Mouse (Mus musculus): ENCODE measurements at regions not wholly inside any gene's neighbourhood (a gene's known extent, or its start where the extent isn't known, plus 50 kb on each side); places are given as distances from the start of the nearest gene placed in this dataset.

DNA sequence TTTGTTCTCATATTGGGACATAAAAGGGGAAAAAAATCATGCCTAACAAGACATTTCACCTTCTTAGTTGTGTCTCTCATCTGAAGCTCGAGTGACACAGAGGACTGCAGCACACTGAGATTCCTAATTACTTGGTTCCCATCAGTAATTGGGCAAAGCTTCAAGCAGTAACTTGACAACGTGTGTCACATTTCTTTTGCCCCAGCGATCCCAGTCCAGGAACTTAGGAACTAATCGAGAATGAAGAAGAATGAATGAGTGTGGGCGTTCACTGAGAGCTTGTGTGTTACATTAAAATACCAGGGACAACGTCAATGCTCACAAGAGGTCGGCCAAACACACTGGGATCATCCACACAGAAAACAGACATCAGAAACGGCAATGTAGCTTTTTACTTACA lies 131.9 kb upstream of the Klf7 start:
- H3K27me3 ChIP-seq (ENCODE audit: control insufficient read depth, insufficient read depth, low read length): no peaks in the 10 kb centered on the region
- H3K4me2 ChIP-seq (replicated peaks; ENCODE audit: low read depth, low read length): no peak overlapping the region
- H3K27ac ChIP-seq (ENCODE audit: low read depth, low read length): no peak overlapping the region
- H3K4me1 ChIP-seq (ENCODE audit: control insufficient read depth, insufficient read depth, low read length): no peaks in the 10 kb centered on the region
- WGBS: 71% methylated on average over 8 of the region's 8 CpGs
- H3K9ac ChIP-seq (ENCODE audit: low read depth, low read length): no peak overlapping the region
- no peaks in the 10 kb centered on the region for H3K36me3 ChIP-seq (ENCODE audit: control insufficient read depth, insufficient read depth, low read length)
- H3K4me3 ChIP-seq (ENCODE audit: low read length): no peak overlapping the region
- no peaks in the 10 kb centered on the region for H3K9me3 ChIP-seq (ENCODE audit: control insufficient read depth, low read length)
- no peak for ATAC-seq (ENCODE audit: low FRiP score, low TSS enrichment)

- Histone ChIP-seq H3K36me3 (ENCODE audit: control insufficient read depth, insufficient read depth, low read length) (no peaks in the 10 kb centered on the region), H3K9me3 (ENCODE audit: control insufficient read depth, low read length) (no peaks in the 10 kb centered on the region), H3K4me2 (replicated peaks; ENCODE audit: low read depth, low read length) (no peak overlapping the region), H3K27me3 (ENCODE audit: control insufficient read depth, insufficient read depth, low read length) (no peaks in the 10 kb centered on the region), H3K27ac (ENCODE audit: low read depth, low read length) (no peak overlapping the region), H3K9ac (ENCODE audit: low read depth, low read length) (no peak overlapping the region), H3K4me3 (ENCODE audit: low read length) (no peak overlapping the region), H3K4me1 (ENCODE audit: control insufficient read depth, insufficient read depth, low read length) (no peaks in the 10 kb centered on the region)
- 47% methylated on average over 2 of the region's 2 CpGs for WGBS
- ATAC-seq (ENCODE audit: low FRiP score, low TSS enrichment): no peak
Measured at GRCm38 (mm10) chr1:64242401-64242800, 120.3 kb upstream of the Klf7 start.

DNA sequence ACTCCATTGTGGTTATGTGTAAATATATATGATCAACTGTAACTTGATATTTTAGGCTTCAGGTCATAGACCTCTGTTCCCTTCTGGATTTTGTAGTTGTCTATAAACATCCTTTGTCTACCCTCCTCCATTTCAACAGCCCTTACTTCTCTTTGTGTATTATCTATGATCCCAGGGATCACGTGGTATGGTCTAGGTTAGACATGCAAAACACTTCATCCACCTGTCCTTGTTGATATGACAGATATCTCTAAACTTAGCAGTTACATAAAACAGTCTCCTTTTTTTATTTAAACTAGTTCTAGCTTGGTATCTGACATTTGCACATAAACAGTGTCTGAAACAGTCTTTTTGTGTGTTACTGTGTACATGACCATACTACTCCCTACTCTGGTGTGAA lies 107.6 kb upstream of the Klf7 start:
- H3K9me3 ChIP-seq (ENCODE audit: control insufficient read depth, low read length): no peaks in the 10 kb centered on the region
- H3K4me1 ChIP-seq (ENCODE audit: control insufficient read depth, insufficient read depth, low read length): no peaks in the 10 kb centered on the region
- H3K4me2 ChIP-seq (replicated peaks; ENCODE audit: low read depth, low read length): no peak overlapping the region
- no peak for ATAC-seq (ENCODE audit: low FRiP score, low TSS enrichment)
- H3K36me3 ChIP-seq (ENCODE audit: control insufficient read depth, insufficient read depth, low read length): no peaks in the 10 kb centered on the region
- H3K27me3 ChIP-seq (ENCODE audit: control insufficient read depth, insufficient read depth, low read length): no peaks in the 10 kb centered on the region
- no peak overlapping the region for H3K4me3 ChIP-seq (ENCODE audit: low read length)
- no peak overlapping the region for H3K27ac ChIP-seq (ENCODE audit: low read depth, low read length)
- WGBS: 88% methylated on average over 1 of the region's 1 CpGs
- no peak overlapping the region for H3K9ac ChIP-seq (ENCODE audit: low read depth, low read length)

- no peak overlapping the region for H3K27ac ChIP-seq (ENCODE audit: low read depth, low read length)
- H3K36me3 ChIP-seq (ENCODE audit: control insufficient read depth, insufficient read depth, low read length): no peaks in the 10 kb centered on the region
- H3K4me3 ChIP-seq (ENCODE audit: low read length): no peak overlapping the region
- 0 out of 2 replicates have a peak, but pooled peaks cover 8% of the 10 kb centered on the region for H3K4me1 ChIP-seq (ENCODE audit: control insufficient read depth, insufficient read depth, low read length)
- ATAC-seq (ENCODE audit: low FRiP score, low TSS enrichment): peak; percentile 57; the same call in 1 of the 2 replicates
- H3K9me3 ChIP-seq (ENCODE audit: control insufficient read depth, low read length): no peaks in the 10 kb centered on the region
- 39% methylated on average over 16 of the region's 16 CpGs for WGBS
- no peak overlapping the region for H3K4me2 ChIP-seq (replicated peaks; ENCODE audit: low read depth, low read length)
- no peak overlapping the region for H3K9ac ChIP-seq (ENCODE audit: low read depth, low read length)
- H3K27me3 ChIP-seq (ENCODE audit: control insufficient read depth, insufficient read depth, low read length): no peaks in the 10 kb centered on the region
Measured at GRCm38 (mm10) chr1:64226001-64226918, 104.2 kb upstream of the Klf7 start.

DNA sequence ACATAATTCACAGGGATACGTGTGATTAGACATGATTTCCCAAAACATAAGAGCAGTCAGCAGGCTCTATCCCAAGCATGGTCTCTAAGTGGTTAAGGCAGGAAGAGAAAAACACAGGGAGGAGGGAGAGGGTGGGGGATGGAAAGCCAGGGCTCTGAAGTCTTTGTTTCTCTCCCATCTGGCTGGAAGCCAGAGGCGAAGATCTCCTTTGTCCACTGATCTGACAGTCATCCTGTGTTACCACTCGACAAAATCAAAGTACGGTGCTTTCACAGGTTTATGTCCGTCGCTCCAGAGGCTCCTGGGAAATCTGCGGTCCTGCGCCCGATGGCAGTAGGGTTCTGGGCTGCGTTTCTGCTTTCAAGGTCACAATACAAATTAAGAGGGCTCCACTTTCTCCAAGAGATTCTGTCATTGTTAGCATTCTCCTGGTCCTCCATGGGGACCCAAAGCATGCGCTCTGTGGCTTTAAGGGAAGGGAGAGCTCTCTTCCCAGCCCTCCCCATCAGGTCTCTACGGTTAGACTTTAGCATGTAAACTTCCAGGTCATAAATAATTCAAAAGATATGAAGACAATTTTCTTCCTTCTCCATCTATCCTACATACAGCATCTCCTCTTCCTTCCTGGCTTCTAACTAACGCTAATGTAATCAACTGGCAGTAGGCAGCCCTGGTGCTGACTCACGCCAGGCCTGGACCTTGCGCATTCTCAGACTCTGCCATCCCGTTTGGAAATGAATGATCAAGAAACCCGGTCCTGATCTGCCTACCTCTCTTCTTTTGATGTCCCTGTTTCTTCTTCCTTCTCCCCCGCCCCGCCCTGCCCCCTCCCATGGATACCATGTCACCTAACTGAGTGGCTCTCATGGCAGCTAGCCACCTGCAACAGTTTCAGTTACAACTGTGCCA lies 102.0 kb upstream of the Klf7 start:
- no peak overlapping the region for H3K27ac ChIP-seq (ENCODE audit: low read depth, low read length)
- WGBS: 79% methylated on average over 19 of the region's 19 CpGs
- ATAC-seq (ENCODE audit: low FRiP score, low TSS enrichment): no peak
- no peaks in the 10 kb centered on the region for H3K27me3 ChIP-seq (ENCODE audit: control insufficient read depth, insufficient read depth, low read length)
- H3K9ac ChIP-seq (ENCODE audit: low read depth, low read length): no peak overlapping the region
- H3K4me1 ChIP-seq (ENCODE audit: control insufficient read depth, insufficient read depth, low read length): 0 out of 2 replicates have a peak, but pooled peaks cover 8% of the 10 kb centered on the region
- no peaks in the 10 kb centered on the region for H3K9me3 ChIP-seq (ENCODE audit: control insufficient read depth, low read length)
- no peak overlapping the region for H3K4me3 ChIP-seq (ENCODE audit: low read length)
- H3K36me3 ChIP-seq (ENCODE audit: control insufficient read depth, insufficient read depth, low read length): no peaks in the 10 kb centered on the region
- no peak overlapping the region for H3K4me2 ChIP-seq (replicated peaks; ENCODE audit: low read depth, low read length)

- Histone ChIP-seq H3K27ac (ENCODE audit: low read depth, low read length) (no peak overlapping the region), H3K4me1 (ENCODE audit: control insufficient read depth, insufficient read depth, low read length) (0 out of 2 replicates have a peak, but pooled peaks cover 8% of the 10 kb centered on the region), H3K4me2 (replicated peaks; ENCODE audit: low read depth, low read length) (no peak overlapping the region), H3K4me3 (ENCODE audit: low read length) (no peak overlapping the region), H3K9me3 (ENCODE audit: control insufficient read depth, low read length) (no peaks in the 10 kb centered on the region), H3K36me3 (ENCODE audit: control insufficient read depth, insufficient read depth, low read length) (no peaks in the 10 kb centered on the region), H3K9ac (ENCODE audit: low read depth, low read length) (no peak overlapping the region), H3K27me3 (ENCODE audit: control insufficient read depth, insufficient read depth, low read length) (no peaks in the 10 kb centered on the region)
- 58% methylated on average over 2 of the region's 2 CpGs for WGBS
- no peak for ATAC-seq (ENCODE audit: low FRiP score, low TSS enrichment)
Measured at GRCm38 (mm10) chr1:64222475-64222874, 100.4 kb upstream of the Klf7 start.

GRCm38 (mm10) chr1:64220486-64220885 lies 98.4 kb upstream of the Klf7 start:
- H3K9ac ChIP-seq (ENCODE audit: low read depth, low read length): no peak overlapping the region
- no peak overlapping the region for H3K4me2 ChIP-seq (replicated peaks; ENCODE audit: low read depth, low read length)
- no peaks in the 10 kb centered on the region for H3K27me3 ChIP-seq (ENCODE audit: control insufficient read depth, insufficient read depth, low read length)
- WGBS: 95% methylated on average over 1 of the region's 1 CpGs
- no peak overlapping the region for H3K4me3 ChIP-seq (ENCODE audit: low read length)
- no peak for ATAC-seq (ENCODE audit: low FRiP score, low TSS enrichment)
- 0 out of 2 replicates have a peak, but pooled peaks cover 8% of the 10 kb centered on the region for H3K4me1 ChIP-seq (ENCODE audit: control insufficient read depth, insufficient read depth, low read length)
- no peak overlapping the region for H3K27ac ChIP-seq (ENCODE audit: low read depth, low read length)
- H3K9me3 ChIP-seq (ENCODE audit: control insufficient read depth, low read length): no peaks in the 10 kb centered on the region
- no peaks in the 10 kb centered on the region for H3K36me3 ChIP-seq (ENCODE audit: control insufficient read depth, insufficient read depth, low read length)

- Histone ChIP-seq H3K27me3 (ENCODE audit: control insufficient read depth, insufficient read depth, low read length) (no peaks in the 10 kb centered on the region), H3K4me3 (ENCODE audit: low read length) (no peak overlapping the region), H3K4me1 (ENCODE audit: control insufficient read depth, insufficient read depth, low read length) (0 out of 2 replicates have a peak, but pooled peaks cover 8% of the 10 kb centered on the region), H3K36me3 (ENCODE audit: control insufficient read depth, insufficient read depth, low read length) (no peaks in the 10 kb centered on the region), H3K4me2 (replicated peaks; ENCODE audit: low read depth, low read length) (no peak overlapping the region), H3K9me3 (ENCODE audit: control insufficient read depth, low read length) (no peaks in the 10 kb centered on the region), H3K27ac (ENCODE audit: low read depth, low read length) (no peak overlapping the region), H3K9ac (ENCODE audit: low read depth, low read length) (no peak overlapping the region)
- no peak for ATAC-seq (ENCODE audit: low FRiP score, low TSS enrichment)
- 89% methylated on average over 5 of the region's 5 CpGs for WGBS
Measured at GRCm38 (mm10) chr1:64220040-64220439, 98.0 kb upstream of the Klf7 start.
